Mouse (Mus musculus): ENCODE measurements around the gene Pcnx2.

Gene Pcnx2

DNA sequence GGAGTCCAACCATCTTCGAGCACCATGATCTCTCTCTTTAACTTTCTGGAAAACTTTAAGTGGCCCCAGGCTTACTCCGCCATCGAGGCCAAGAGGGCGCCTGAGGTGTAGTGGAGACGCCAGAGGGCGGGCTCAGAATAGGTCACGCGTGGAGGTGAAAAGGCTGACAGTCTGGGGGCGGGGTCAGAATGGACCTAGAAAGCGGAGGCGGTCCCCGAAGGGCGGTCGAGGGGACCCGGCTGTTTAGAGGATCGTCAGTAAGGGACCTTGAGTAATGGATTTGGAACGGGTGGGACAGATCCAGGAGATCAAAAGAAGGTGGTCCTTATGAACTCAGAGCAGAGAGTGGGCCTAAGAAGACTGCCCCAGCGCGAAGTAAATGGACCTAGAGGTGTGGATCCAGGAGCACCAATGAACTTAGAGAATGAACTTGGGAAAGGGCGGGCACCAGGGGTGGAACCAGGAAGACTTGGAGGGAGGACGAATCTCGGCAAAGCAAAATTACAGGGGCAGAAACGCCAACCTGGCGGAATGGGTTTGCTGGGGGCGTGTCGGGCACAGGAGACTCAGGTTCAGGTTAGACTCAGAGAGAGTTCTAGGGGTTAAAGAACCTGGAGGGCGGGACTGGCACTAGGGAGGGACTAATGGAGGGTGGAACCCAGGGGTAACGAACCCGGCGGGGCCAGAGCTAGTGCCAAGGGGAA is 11.7 kb upstream of the Pcnx2 start:
- POLR2A ChIA-PET: interaction anchor here in 2 of 4 experiments (0.7 to 1.4 kb wide), 3 partner anchors 12 to 85 kb away, joined by 3 read pairs; partner anchors contain the start of gene Kcnk1 (in 1 of the 2)
- CTCF ChIA-PET: interaction anchor here in 3 of 4 experiments (1.1 to 2.3 kb wide), 7 partner anchors 10 to 26 kb away, joined by 3 to 6 read pairs (median 5); partner anchors contain the start of gene Pcnx2 (in 2 of the 3)

DNA sequence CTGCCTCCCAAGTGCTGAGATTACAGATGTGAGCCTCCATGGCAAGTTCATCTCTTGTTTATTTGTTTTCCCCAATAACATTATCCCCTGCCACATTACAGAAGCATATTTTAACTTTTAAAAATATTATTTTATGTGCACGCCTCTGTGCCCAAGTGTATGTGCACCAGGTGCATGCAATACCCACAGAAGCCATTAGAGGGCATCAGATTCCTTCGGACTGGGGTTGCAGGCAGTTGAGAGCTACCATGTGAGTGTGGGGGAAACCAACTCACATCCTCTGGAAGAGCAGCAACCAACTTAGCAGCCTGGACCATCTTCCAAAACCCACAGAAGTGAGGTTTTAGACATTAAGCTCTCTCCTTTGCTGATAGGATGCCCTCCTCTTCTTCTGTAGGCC is 9.2 kb upstream of the Pcnx2 start:
- ChIA-PET POLR2A (interaction anchor here in 1 of 4 experiments (0.5 to 1.2 kb wide), 2 partner anchors 8 to 9 kb away, joined by 3 read pairs; no protein-coding TSS in a partner anchor), CTCF (interaction anchor here in 3 of 4 experiments (0.9 to 1.2 kb wide), 7 partner anchors 8 to 169 kb away, joined by 3 to 9 read pairs (median 3); partner anchors contain the start of gene Pcnx2 (in 1 of the 3))

DNA sequence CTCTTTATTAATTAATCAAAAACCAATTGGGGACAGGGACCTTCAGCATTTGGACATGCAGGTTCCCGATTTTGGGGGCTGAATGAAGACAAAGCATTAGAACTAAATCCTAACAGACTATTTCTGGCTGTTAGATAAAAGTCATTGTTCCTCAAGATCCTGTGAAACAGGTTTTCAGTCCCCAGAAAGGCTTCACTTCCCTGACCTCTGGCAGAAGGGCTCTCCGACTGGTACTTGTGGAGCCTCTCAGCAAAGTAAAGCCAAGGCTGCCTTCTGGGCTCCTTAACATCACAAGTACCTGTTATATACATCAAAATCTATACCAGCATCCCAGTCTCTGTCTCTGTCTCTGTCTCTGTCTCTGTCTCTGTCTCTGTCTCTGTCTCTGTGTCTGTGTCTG is 7.2 kb upstream of the Pcnx2 start:
- ChIA-PET CTCF (no interaction called here), POLR2A (no interaction called here)

DNA sequence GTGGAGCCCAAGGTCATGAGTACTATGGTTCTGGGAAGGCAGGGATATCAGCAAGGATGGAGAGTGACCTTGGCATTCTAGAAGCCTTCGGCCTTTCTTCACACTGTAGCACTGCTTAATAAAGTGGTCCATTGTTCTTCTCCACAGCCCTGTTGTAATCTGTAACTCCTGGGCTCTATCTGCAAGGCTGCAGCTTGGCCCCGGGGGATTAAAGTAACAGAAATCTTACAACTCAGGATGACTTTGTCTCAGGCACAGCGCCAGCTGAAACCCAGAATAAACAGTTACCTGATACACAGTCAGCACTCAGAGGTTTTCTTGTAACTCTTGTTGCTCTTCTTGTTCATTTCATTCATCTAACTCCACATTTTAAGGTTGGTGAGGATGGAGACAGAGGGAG is 4.4 kb upstream of the Pcnx2 start:
- ChIA-PET POLR2A (no interaction called here), CTCF (no interaction called here)

DNA sequence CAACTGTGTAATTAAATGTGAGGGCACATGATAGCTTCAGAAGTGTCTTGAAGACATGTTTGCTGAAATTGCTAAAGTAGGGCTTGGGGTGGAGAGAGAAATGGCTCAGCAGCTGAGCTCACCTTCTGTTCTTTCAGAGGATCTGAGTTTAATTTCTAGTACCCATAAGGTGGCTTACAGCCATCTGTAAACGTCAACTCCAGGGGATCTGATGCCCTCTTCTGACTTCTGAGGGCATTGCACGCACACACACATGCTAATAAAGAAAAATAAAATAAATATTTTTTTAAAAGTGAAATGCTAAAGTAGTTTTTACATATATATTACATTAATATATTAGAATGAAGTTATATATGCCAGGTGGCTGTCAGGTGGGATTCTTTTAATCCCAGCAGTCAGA is 3.0 kb upstream of the Pcnx2 start:
- ChIA-PET POLR2A (interaction anchor here in 1 of 4 experiments (0.6 kb wide), 1 partner anchor 1978 kb away, joined by 5 read pairs; no protein-coding TSS in a partner anchor), CTCF (interaction anchor here in 2 of 4 experiments (0.6 to 1.7 kb wide), 3 partner anchors 9 to 368 kb away, joined by 3 to 5 read pairs (median 3); partner anchors contain the start of gene Map3k21 (in 1 of the 2))

DNA sequence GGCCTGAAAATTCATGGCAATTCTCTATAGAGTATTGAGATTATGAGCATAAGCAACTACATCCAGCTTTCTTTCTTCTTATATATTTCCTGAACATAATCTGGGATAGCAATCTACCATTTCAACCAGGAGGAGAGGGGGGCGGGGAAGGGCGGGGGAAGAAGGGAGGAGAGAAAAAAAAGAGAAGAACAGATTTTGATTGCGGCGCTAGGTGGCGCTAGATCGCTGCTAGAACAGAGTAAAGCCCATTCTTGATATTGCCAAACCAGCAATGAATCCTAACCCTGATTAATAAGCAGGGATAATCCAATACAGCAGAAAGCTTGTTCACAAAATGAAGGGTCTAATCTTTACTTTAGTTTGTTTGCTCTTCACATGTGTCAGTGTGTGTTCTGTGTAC is 782 bp upstream of the Pcnx2 start:
- CTCF ChIA-PET: interaction anchor here (0.6 to 2.6 kb wide), 18 partner anchors 9 to 1240 kb away, joined by 3 to 9 read pairs (median 3); partner anchors contain the start of gene Map3k21 (in 1 of the 4)

DNA sequence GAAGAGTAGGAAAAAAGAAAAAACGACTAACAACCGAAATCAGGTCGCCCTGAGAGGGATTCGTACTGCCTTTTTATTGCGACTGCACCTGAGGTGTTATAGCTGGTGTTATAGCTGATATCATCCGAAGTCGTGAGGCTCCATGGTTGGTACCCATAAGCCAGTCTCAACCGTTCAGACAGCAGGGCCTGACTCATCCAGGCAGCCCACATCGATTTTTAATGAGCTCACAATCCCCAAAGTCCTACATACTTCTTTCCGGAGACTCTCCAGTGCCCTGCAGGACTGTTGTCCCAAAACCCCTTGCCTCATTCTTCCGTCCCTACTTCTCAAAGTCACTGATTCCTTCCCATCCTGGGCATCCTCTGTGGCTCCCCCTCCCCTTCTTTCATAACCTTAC is 729 bp downstream of the Pcnx2 start:
- POLR2A ChIA-PET: interaction anchor here in 1 of 4 experiments (0.6 to 1.1 kb wide), 2 partner anchors 12 to 69 kb away, joined by 3 read pairs; no protein-coding TSS in a partner anchor
- CTCF ChIA-PET: interaction anchor here (0.6 to 2.6 kb wide), 17 partner anchors 8 to 734 kb away, joined by 3 to 15 read pairs (median 5); partner anchors contain the start of gene Map3k21 (in 2 of the 4)

More for the DNA sequence above, 782 bp upstream of the Pcnx2 start:
- POLR2A ChIA-PET: interaction anchor here in 1 of 4 experiments (1.4 kb wide), 1 partner anchor 9 kb away, joined by 3 read pairs; no protein-coding TSS in a partner anchor

DNA sequence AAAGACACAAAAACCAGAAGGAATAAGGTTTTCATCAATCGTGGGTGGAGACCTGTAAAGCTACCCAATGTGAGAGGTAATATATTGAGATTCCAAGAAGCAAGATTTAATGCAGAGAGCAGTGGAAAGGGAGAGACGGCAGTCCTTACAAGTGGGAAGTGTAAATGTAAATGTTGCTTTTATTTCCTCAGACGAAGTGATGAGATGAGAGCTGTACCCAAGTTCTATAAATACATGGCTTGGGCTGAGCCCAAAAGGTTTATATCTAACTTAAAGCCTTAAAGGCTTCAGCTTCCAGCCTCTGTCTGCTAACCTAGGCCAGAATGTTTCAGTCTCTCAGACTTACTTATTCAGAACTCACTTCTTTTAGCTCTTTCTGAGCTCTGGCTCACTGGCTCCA is 8.2 kb downstream of the Pcnx2 start:
- CTCF ChIA-PET: interaction anchor here in 2 of 4 experiments (0.9 to 1.3 kb wide), 6 partner anchors 8 to 60 kb away, joined by 3 read pairs; partner anchors contain the start of genes Map3k21 (in 1 of the 2) and Pcnx2 (in 1 of the 2)
- POLR2A ChIA-PET: no interaction called here

DNA sequence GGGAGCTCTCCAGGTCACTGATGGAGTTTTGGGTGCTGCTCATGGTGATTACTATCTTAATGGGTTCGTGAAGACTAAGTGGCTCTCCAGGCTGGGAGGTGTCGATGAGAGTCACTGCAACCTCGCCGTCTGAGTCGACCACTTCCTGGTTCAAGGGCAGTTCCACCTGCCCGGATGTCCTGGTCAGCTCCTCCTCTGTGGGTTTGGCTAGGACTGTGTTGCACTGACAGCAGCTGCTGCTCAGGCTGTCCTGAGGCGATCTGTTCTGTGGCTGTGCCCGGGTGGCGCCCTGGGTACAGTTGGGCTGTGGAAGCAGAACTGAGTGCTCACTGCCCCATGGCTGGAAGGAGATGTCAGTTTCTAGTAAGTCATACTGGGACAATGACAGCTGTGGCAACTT is 10.6 kb downstream of the Pcnx2 start:
- POLR2A ChIA-PET: interaction anchor here in 1 of 4 experiments (1.0 kb wide), 1 partner anchor 11 kb away, joined by 3 read pairs; no protein-coding TSS in a partner anchor
- CTCF ChIA-PET: no interaction called here

DNA sequence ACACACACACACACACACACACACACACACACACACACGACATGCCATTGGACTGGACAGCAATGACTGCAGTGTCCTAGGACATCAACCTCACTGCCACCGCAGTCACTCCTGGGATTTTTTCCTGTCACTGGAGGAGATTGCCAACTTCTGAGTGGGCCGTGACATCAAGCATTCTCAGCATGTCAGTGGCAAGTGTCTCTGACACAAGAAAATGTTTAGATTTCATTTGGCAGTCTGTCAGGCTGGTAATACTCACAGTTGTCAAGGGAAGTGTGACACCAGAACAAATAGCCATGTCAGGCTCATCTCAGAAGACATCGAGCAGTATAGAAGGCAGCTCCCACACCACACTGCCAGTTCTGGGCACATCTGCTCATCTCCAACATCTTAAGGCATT is 17.7 kb downstream of the Pcnx2 start:
- ChIA-PET POLR2A (no interaction called here), CTCF (no interaction called here)

DNA sequence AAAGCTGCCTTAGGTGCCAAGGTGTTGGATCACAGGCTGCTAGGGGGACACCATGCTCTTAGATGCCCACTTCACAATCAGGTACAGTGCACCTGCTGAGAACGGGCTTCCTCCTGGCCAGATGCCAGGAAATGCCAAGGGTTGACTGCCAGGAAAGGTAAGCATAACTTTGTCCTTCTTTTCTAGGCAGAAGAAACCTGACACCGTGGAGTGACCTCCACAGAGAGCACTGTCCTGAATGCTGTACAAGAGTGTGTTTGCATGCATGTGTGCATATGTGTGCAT is 24.9 kb downstream of the Pcnx2 start:
- CTCF ChIA-PET: interaction anchor here in 1 of 4 experiments (1.0 kb wide), 1 partner anchor 299 kb away, joined by 8 read pairs; no protein-coding TSS in a partner anchor
- POLR2A ChIA-PET: no interaction called here

DNA sequence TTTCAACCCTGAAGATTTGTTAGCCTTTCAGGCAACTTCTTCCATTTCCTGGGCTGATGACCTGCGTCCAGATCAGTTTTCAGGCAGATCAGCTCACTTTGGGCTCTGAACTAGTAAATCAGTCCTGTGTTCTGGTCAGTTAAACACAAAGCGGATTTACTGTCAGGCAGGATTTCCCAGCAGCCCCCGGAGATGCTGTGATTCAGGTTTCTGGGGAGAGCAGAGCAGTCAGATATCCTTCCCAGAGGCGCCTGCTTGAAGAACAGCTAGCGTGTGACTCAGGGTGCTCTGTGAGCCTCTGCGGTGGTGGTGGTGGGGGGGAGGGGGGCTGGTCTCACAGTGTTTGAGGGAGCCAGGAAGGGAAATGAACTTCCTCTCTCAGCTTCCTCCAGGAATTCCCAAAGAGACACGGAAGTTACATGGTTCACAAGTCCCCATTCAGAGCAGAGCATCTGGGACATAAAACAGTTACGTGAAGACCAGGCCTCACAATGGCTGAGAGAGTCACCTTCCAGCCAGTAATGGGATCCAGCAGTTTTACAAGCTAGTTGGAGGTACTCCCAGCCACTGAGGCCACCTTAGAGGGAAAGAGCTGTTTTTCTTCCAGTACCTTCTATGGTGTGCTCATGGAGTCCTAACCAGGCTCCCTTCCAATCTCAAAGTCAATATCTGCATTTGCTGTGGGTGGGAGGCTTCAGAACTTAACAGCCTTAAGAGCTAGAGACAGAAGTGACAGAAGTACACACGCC is 25.4 kb downstream of the Pcnx2 start:
- CTCF ChIA-PET: interaction anchor here in 3 of 4 experiments (1.0 to 1.7 kb wide), 4 partner anchors 10 to 301 kb away, joined by 3 to 8 read pairs (median 4); no protein-coding TSS in a partner anchor
- POLR2A ChIA-PET: interaction anchor here in 1 of 4 experiments (0.6 kb wide), 1 partner anchor 263 kb away, joined by 4 read pairs; no protein-coding TSS in a partner anchor

DNA sequence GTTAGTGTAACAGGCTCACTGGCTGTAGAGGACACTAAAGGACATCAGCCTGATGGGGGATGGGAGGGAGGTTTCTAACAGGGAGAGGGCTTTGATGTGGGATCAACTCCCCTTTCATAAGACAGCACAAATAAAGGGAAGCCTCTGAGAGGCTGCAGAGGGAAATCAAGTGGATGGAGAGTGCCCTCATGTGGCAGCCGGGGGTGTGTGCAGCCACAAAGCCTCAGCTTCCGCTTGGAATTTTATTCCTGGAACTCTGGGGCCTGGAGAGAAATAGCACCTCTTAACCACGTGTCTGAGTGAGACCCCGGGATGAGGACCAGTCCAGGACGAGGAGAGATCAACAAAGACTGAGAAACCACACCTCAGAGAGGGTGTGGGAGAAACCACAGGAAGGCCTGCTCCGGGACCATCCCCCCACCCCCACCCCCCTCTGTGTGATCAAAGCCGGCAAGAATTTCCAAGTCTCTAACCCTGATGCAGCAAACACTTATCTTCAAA is 27.2 kb downstream of the Pcnx2 start:
- CTCF ChIA-PET: interaction anchor here (0.6 to 3.2 kb wide), 36 partner anchors 9 to 1037 kb away, joined by 3 to 13 read pairs (median 4); partner anchors contain the start of genes Pcnx2 (in 2 of the 4) and Sipa1l2 (in 1 of the 4)

DNA sequence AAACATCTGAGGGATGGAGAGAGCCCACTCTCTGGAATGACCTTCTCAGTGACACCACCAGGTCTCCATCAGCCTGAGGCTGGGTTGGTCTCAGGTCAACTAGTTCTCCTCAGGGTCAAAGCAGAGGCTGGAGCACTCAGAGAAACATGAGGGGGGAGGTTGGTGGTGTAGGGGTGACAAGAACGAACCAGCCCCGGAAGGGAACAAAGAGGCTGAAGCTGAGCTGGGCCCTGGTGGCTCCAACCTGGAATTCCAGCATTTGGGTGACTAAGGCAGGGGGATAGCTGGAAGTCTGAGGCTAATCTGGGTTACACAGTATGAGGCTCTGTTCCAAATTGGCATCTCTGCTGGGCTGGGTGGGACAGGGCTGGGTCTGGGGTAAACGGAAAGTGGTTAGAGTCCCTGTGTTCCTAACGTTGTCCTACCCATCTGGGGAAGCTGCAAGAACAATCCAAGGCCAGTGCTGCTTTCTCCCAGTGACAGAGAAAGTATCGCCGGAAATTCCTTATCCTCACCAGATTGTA is 27.9 kb downstream of the Pcnx2 start:
- CTCF ChIA-PET: interaction anchor here (0.5 to 3.2 kb wide), 23 partner anchors 8 to 1037 kb away, joined by 3 to 13 read pairs (median 5); partner anchors contain the start of genes Pcnx2 (in 2 of the 4) and Sipa1l2 (in 1 of the 4)
- POLR2A ChIA-PET: interaction anchor here in 2 of 4 experiments (0.6 to 1.1 kb wide), 3 partner anchors 300 to 1535 kb away, joined by 3 to 5 read pairs (median 4); partner anchors contain the start of gene Sipa1l2 (in 1 of the 2)

More for the DNA sequence above, 27.2 kb downstream of the Pcnx2 start:
- POLR2A ChIA-PET: interaction anchor here in 2 of 4 experiments (0.6 to 1.1 kb wide), 4 partner anchors 14 to 1535 kb away, joined by 3 to 5 read pairs (median 4); partner anchors contain the start of gene Sipa1l2 (in 1 of the 2)

DNA sequence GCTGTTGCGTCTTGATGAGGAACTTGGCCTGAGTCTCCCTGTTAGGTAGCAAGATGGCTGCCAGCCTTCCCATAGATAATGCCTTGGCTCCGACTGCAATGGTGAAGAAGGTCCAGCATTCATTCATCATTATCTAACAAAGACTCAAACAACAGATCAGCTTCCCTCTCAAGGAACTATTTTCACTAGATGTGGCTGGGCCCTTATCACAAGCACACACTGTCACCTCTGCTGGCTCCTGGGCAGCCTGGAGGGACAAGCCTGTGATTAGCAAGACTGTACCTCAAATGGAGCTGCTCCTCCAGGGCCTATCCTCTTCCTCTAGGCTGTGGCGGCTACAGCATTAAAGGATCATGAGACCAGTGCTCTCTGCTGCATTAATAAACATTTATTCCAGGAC is 28.4 kb downstream of the Pcnx2 start:
- CTCF ChIA-PET: interaction anchor here (0.5 to 3.2 kb wide), 16 partner anchors 8 to 939 kb away, joined by 3 to 13 read pairs (median 4); partner anchors contain the start of genes Pcnx2 (in 1 of the 4) and Sipa1l2 (in 1 of the 4)
- POLR2A ChIA-PET: interaction anchor here in 1 of 4 experiments (0.6 to 1.1 kb wide), 2 partner anchors 409 to 1372 kb away, joined by 3 to 4 read pairs; no protein-coding TSS in a partner anchor

DNA sequence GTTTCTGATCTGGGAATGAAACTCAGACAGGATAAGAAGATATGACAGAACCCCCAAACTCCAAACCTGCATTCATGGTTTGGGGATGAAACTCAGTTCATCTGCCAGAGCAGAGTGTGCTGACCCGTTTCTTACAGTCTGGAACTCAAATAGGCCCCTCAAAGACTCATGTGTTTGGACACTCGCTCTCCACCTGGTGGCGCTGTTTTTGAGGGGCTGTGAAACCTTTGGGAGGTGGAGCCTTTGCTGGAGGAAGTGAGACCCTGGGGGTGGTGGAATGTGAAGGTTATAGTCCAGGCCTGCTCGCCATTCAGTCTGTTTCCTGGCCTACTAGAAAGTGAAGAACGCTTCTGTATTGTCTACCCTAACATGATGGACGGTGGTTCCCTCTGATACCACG is 29.6 kb downstream of the Pcnx2 start:
- CTCF ChIA-PET: interaction anchor here in 1 of 4 experiments (3.2 kb wide), 1 partner anchor 685 kb away, joined by 13 read pairs; no protein-coding TSS in a partner anchor
- POLR2A ChIA-PET: interaction anchor here in 3 of 4 experiments (0.6 to 0.7 kb wide), 3 partner anchors 149 to 1278 kb away, joined by 3 read pairs; no protein-coding TSS in a partner anchor

DNA sequence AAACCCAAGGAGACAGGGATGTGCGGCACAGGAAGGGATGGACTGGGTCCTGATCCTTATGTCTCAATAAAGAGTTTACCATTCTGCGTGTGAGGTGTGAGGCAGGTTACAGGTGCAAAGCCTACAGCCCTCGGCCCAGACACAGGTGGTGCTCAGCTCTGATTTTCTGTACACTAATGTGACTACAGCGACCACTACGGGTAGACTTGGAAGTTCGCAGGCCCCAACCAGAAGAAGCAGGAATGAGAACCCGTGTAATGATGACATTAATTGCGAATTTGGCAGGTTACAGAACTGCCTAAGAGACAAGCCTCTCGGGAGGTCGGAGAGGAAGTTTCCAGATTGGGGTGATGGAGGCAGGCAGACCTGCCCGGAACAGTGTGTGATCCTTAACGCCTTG is 32.0 kb downstream of the Pcnx2 start:
- ChIA-PET POLR2A (interaction anchor here in 1 of 4 experiments (0.6 kb wide), 1 partner anchor 1547 kb away, joined by 3 read pairs; no protein-coding TSS in a partner anchor), CTCF (interaction anchor here (0.5 to 1.9 kb wide), 18 partner anchors 8 to 816 kb away, joined by 3 to 12 read pairs (median 3); partner anchors contain the start of gene Pcnx2 (in 1 of the 4))

DNA sequence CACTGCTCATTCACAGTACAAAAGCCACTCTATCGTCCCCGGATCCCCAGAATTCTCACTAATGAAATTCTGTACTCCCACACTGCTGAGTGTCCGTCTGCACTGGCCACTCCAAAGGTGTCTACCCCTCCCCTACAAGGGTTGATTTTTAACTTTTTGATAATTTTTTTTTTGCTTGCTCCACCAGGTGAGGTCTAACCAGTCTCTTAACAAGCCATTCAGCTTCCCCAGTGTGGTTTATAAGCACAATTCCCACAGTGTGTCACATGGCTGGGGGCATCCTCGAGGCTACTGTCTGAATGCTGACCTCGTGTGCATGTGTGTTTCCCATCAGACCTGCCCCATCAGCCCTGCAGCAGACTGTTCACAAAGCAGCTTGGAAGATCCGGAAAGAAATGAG is 40.9 kb downstream of the Pcnx2 start:
- CTCF ChIA-PET: interaction anchor here in 2 of 4 experiments (0.7 to 1.2 kb wide), 6 partner anchors 9 to 739 kb away, joined by 3 to 5 read pairs (median 3); no protein-coding TSS in a partner anchor
- POLR2A ChIA-PET: interaction anchor here in 2 of 4 experiments (0.6 to 1.0 kb wide), 5 partner anchors 14 to 1123 kb away, joined by 3 to 6 read pairs (median 4); no protein-coding TSS in a partner anchor
